Mouse (Mus musculus) stomach, embryonic 15.5 days (tissue): ENCODE measurements around the gene Lmnb2. TPM values are rescaled to one million over a fixed set of nuclear protein-coding genes. Genes with fewer than 3 reads are reported as not detected.
A peak's percentile ranks its signal among the peaks of the same experiment; 100 is the strongest.

Experiments used
- ATAC-seq: fragments of 200-750 bp; cut with Nextera tagmentation; 2 replicates; pipeline ENCODE4 v1.8.0; 2017; ENCODE audit warnings: low read depth, moderate number of reproducible peaks, moderate TSS enrichment; ENCODE audit not compliant: insufficient read depth, low FRiP score
- H3K27ac ChIP-seq: fragments of 300-500 bp; sonication (generic); 2 replicates; pipeline ENCODE4 v1.5.1; 2015; ENCODE audit warnings: mild to moderate bottlenecking, inconsistent platforms
- H3K27me3 ChIP-seq: fragments of 300-500 bp; sonication (generic); replicated peaks from 2 replicates; pipeline ENCODE4 v1.6.1; 2015; ENCODE audit warnings: inconsistent platforms
- H3K36me3 ChIP-seq: fragments of 300-500 bp; sonication (generic); 2 replicates; pipeline ENCODE4 v1.6.1; 2015; ENCODE audit warnings: inconsistent platforms
- H3K4me1 ChIP-seq: fragments of 300-500 bp; sonication (generic); 2 replicates; pipeline ENCODE4 v1.6.1; 2015; ENCODE audit warnings: inconsistent platforms
- H3K4me2 ChIP-seq: fragments of 300-500 bp; sonication (generic); 2 replicates; pipeline ENCODE4 v1.6.1; 2015; ENCODE audit warnings: mild to moderate bottlenecking, inconsistent platforms
- H3K4me3 ChIP-seq: fragments of 300-500 bp; sonication (generic); replicated peaks from 2 replicates; pipeline ENCODE4 v1.5.1; 2015; ENCODE audit warnings: inconsistent platforms
- H3K9ac ChIP-seq: fragments of 300-500 bp; sonication (generic); 2 replicates; pipeline ENCODE4 v1.6.1; 2015; ENCODE audit warnings: inconsistent platforms
- H3K9me3 ChIP-seq: fragments of 300-500 bp; sonication (generic); 2 replicates; pipeline ENCODE4 v1.6.1; 2016; ENCODE audit warnings: inconsistent platforms
- WGBS: fragments of 180-500 bp; shearing (Covaris S2); methylation state at CpG from one replicate; pipeline ENCODE4 v1.1.7; 2015; 5-methylcytosine and 5-hydroxymethylcytosine counted together
- polyA plus RNA-seq: library from polyadenylated mRNA; unstranded; fragments of >200 nt; fragmentation: Nextera tagmentation; extraction: Ambion mirVana; gene quantifications from 2 replicates; pipeline ENCODE4 v1.2.1, GENCODE M21; 2015

Lmnb2 gene
- polyA plus RNA-seq, 1 experiment from 2014 or later, result 38.1 TPM

GRCm38 (mm10) chr10:80895697-80896096 is 22.3 kb downstream of the Lmnb2 start:
- Histone ChIP-seq H3K4me3 (no peak overlapping the region), H3K4me2 (no peak overlapping the region), H3K27me3 (no peaks in the 10 kb centered on the region), H3K27ac (no peak overlapping the region), H3K9me3 (no peaks in the 10 kb centered on the region), H3K4me1 (peaks cover 15% of the 10 kb centered on the region), H3K9ac (no peak overlapping the region), H3K36me3 (peaks cover 7% of the 10 kb centered on the region; the same call in 1 of the 2 replicates)
- WGBS, result 80% methylated on average over 6 of the region's 6 CpGs
- ATAC-seq, result no peak

- H3K9me3 ChIP-seq, result no peaks in the 10 kb centered on the region
- peaks cover 7% of the 10 kb centered on the region; the same call in 1 of the 2 replicates for H3K36me3 ChIP-seq
- WGBS, result 86% methylated on average over 7 of the region's 7 CpGs
- ATAC-seq, result no peak
- H3K27me3 ChIP-seq, result 0 out of 2 replicates have a peak, but pooled peaks cover 3% of the 10 kb centered on the region
- no peak overlapping the region for H3K4me2 ChIP-seq
- H3K9ac ChIP-seq, result no peak overlapping the region
- H3K4me1 ChIP-seq, result peaks cover 15% of the 10 kb centered on the region
- H3K27ac ChIP-seq, result no peak overlapping the region
- no peak overlapping the region for H3K4me3 ChIP-seq
Measured at GRCm38 (mm10) chr10:80895100-80895499, 22.9 kb downstream of the Lmnb2 start.

- 50% methylated on average over 11 of the region's 11 CpGs for WGBS
- Histone ChIP-seq H3K4me1 (no peaks in the 10 kb centered on the region), H3K36me3 (no peaks in the 10 kb centered on the region), H3K9ac (no peak overlapping the region), H3K27me3 (peaks cover 14% of the 10 kb centered on the region), H3K27ac (no peak overlapping the region), H3K4me3 (no peak overlapping the region), H3K9me3 (no peaks in the 10 kb centered on the region), H3K4me2 (no peak overlapping the region)
- no peak for ATAC-seq
Measured at GRCm38 (mm10) chr10:80887181-80887580, 30.9 kb downstream of the Lmnb2 start.

GRCm38 (mm10) chr10:80881301-80881700 is 36.7 kb downstream of the Lmnb2 start:
- WGBS, result 22% methylated on average over 10 of the region's 10 CpGs

GRCm38 (mm10) chr10:80880901-80881300 is 37.1 kb downstream of the Lmnb2 start:
- 69% methylated on average over 2 of the region's 2 CpGs for WGBS
- Histone ChIP-seq H3K27ac (no peak overlapping the region), H3K9ac (no peak overlapping the region), H3K4me2 (no peak overlapping the region), H3K36me3 (no peaks in the 10 kb centered on the region), H3K4me3 (no peak overlapping the region), H3K9me3 (no peaks in the 10 kb centered on the region), H3K27me3 (no peaks in the 10 kb centered on the region), H3K4me1 (no peaks in the 10 kb centered on the region)
- no peak for ATAC-seq

More at GRCm38 (mm10) chr10:80881301-80881700, 36.7 kb downstream of the Lmnb2 start:
- H3K4me3 ChIP-seq, result no peak overlapping the region
- H3K4me1 ChIP-seq, result no peaks in the 10 kb centered on the region
- H3K4me2 ChIP-seq, result no peak overlapping the region
- no peaks in the 10 kb centered on the region for H3K27me3 ChIP-seq
- no peaks in the 10 kb centered on the region for H3K9me3 ChIP-seq
- H3K36me3 ChIP-seq, result no peaks in the 10 kb centered on the region
- no peak for ATAC-seq
- H3K9ac ChIP-seq, result no peak overlapping the region
- H3K27ac ChIP-seq, result no peak overlapping the region

- H3K9ac ChIP-seq, result no peak overlapping the region
- no peaks in the 10 kb centered on the region for H3K9me3 ChIP-seq
- peak; percentile 80 for ATAC-seq
- H3K4me3 ChIP-seq, result no peak overlapping the region
- H3K36me3 ChIP-seq, result no peaks in the 10 kb centered on the region
- H3K27ac ChIP-seq, result no peak overlapping the region
- H3K4me1 ChIP-seq, result no peaks in the 10 kb centered on the region
- H3K27me3 ChIP-seq, result no peaks in the 10 kb centered on the region
- no peak overlapping the region for H3K4me2 ChIP-seq
- 11% methylated on average over 5 of the region's 5 CpGs for WGBS
Measured at GRCm38 (mm10) chr10:80880131-80880641, 37.9 kb downstream of the Lmnb2 start.

GRCm38 (mm10) chr10:80876594-80876993 is 41.5 kb downstream of the Lmnb2 start:
- H3K4me2 ChIP-seq, result no peak overlapping the region
- H3K9ac ChIP-seq, result no peak overlapping the region
- no peaks in the 10 kb centered on the region for H3K36me3 ChIP-seq
- H3K4me1 ChIP-seq, result no peaks in the 10 kb centered on the region
- no peak overlapping the region for H3K4me3 ChIP-seq
- H3K27ac ChIP-seq, result no peak overlapping the region
- ATAC-seq, result no peak
- no peaks in the 10 kb centered on the region for H3K9me3 ChIP-seq
- 23% methylated on average over 3 of the region's 3 CpGs for WGBS
- no peaks in the 10 kb centered on the region for H3K27me3 ChIP-seq

- Histone ChIP-seq H3K27ac (no peak overlapping the region), H3K9ac (no peak overlapping the region), H3K27me3 (no peaks in the 10 kb centered on the region), H3K9me3 (no peaks in the 10 kb centered on the region), H3K36me3 (no peaks in the 10 kb centered on the region), H3K4me3 (no peak overlapping the region), H3K4me1 (no peaks in the 10 kb centered on the region), H3K4me2 (no peak overlapping the region)
- 23% methylated on average over 5 of the region's 5 CpGs for WGBS
- no peak for ATAC-seq
Measured at GRCm38 (mm10) chr10:80876028-80876427, 42.0 kb downstream of the Lmnb2 start.

GRCm38 (mm10) chr10:80874035-80874434 is 44.0 kb downstream of the Lmnb2 start:
- Histone ChIP-seq H3K27me3 (no peaks in the 10 kb centered on the region), H3K4me3 (no peak overlapping the region), H3K4me2 (no peak overlapping the region), H3K9me3 (no peaks in the 10 kb centered on the region), H3K9ac (no peak overlapping the region), H3K27ac (no peak overlapping the region), H3K4me1 (no peaks in the 10 kb centered on the region), H3K36me3 (no peaks in the 10 kb centered on the region)
- 78% methylated on average over 9 of the region's 9 CpGs for WGBS
- no peak for ATAC-seq

GRCm38 (mm10) chr10:80871581-80871980 is 46.5 kb downstream of the Lmnb2 start, which contains the start of gene Tmprss9:
Gene Tmprss9 (plus strand): TSS chr10:80871848.
- Histone ChIP-seq H3K4me3 (no peak within 1 kb of the TSS), H3K4me2 (no peak within 1 kb of the TSS), H3K9me3 (no peaks in the 10 kb centered on the region), H3K27ac (no peak within 1 kb of the TSS), H3K4me1 (no peaks in the 10 kb centered on the region), H3K27me3 (no peaks in the 10 kb centered on the region), H3K36me3 (peaks cover under 1% of the 10 kb centered on the region; the same call in 1 of the 2 replicates), H3K9ac (no peak within 1 kb of the TSS)
- WGBS, result 21% methylated on average over 9 of the region's 9 CpGs
- no peak; the same call in 1 of the 2 replicates for ATAC-seq

GRCm38 (mm10) chr10:80870993-80871392 is 47.1 kb downstream of the Lmnb2 start:
- ATAC-seq, result no peak
- Histone ChIP-seq H3K27me3 (no peaks in the 10 kb centered on the region), H3K4me1 (no peaks in the 10 kb centered on the region), H3K9me3 (no peaks in the 10 kb centered on the region), H3K9ac (no peak overlapping the region), H3K36me3 (peaks cover 5% of the 10 kb centered on the region; the same call in 1 of the 2 replicates), H3K4me2 (no peak overlapping the region), H3K4me3 (no peak overlapping the region), H3K27ac (no peak overlapping the region)
- 78% methylated on average over 2 of the region's 6 CpGs for WGBS

- H3K9ac ChIP-seq, result no peak overlapping the region
- H3K27me3 ChIP-seq, result no peaks in the 10 kb centered on the region
- ATAC-seq, result no peak
- no peak overlapping the region for H3K4me2 ChIP-seq
- H3K27ac ChIP-seq, result no peak overlapping the region
- WGBS, result 93% methylated on average over 16 of the region's 16 CpGs
- H3K4me3 ChIP-seq, result no peak overlapping the region
- no peaks in the 10 kb centered on the region for H3K4me1 ChIP-seq
- H3K9me3 ChIP-seq, result no peaks in the 10 kb centered on the region
- peaks cover 15% of the 10 kb centered on the region for H3K36me3 ChIP-seq
Measured at GRCm38 (mm10) chr10:80864446-80864845, 53.6 kb downstream of the Lmnb2 start.

GRCm38 (mm10) chr10:80862305-80862704 is 55.7 kb downstream of the Lmnb2 start:
- peaks cover 15% of the 10 kb centered on the region for H3K36me3 ChIP-seq
- no peak overlapping the region for H3K4me3 ChIP-seq
- no peak overlapping the region for H3K27ac ChIP-seq
- no peaks in the 10 kb centered on the region for H3K27me3 ChIP-seq
- no peak overlapping the region for H3K9ac ChIP-seq
- H3K9me3 ChIP-seq, result no peaks in the 10 kb centered on the region
- peaks cover 8% of the 10 kb centered on the region; the same call in 1 of the 2 replicates for H3K4me1 ChIP-seq
- ATAC-seq, result no peak
- WGBS, result 86% methylated on average over 5 of the region's 5 CpGs
- H3K4me2 ChIP-seq, result no peak overlapping the region
